ENCODE assay signal across 10 mouse cellular contexts in genomic region chr16:26519596-26519995, GRCm38 (mm10). TPM values are rescaled to one million over a fixed set of nuclear protein-coding genes. Genes with fewer than 3 reads are reported as not detected.
DNase-seq lines count a peak whose midpoint lies in the region; ATAC-seq and TF ChIP-seq lines count a peak whose summit lies in the region.
"Had no signal": no experiment of that assay in that cellular context is flagged by ENCODE, and none has a peak within 500 bp of the region (broad histone marks: within the 10 kb centered on the region; RNA-seq: fewer than 3 reads in every experiment).

No protein-coding gene starts in this region.

- H3K4me3 ChIP-seq in midbrain, embryonic 11.5 days (ENCODE audit: low read depth, low read length) = no peak overlapping the region
- no peak overlapping the region for H3K4me3 ChIP-seq in midbrain, embryonic 16.5 days (ENCODE audit: low read depth, low read length)

- H3K27ac ChIP-seq in midbrain, embryonic 11.5 days (ENCODE audit: low read depth, low read length) = no peak overlapping the region
- no peak overlapping the region for H3K27ac ChIP-seq in midbrain, embryonic 16.5 days (ENCODE audit: low read length)

- no peaks in the 10 kb centered on the region for H3K9me3 ChIP-seq in midbrain, embryonic 11.5 days (ENCODE audit: control insufficient read depth, low read length)
- no peaks in the 10 kb centered on the region for H3K9me3 ChIP-seq in midbrain, embryonic 16.5 days (replicated peaks; ENCODE audit: control insufficient read depth, low read length, poor library complexity, severe bottlenecking)

- peak; percentile 41; the same call in 1 of the 2 replicates for TF ChIP-seq CTCF in brain, embryonic 14.5 days (IDR thresholded peaks at IDR 0.05; ENCODE audit: borderline replicate concordance, extremely low read depth, insufficient read depth, insufficient read length)

- H3K27me3 ChIP-seq in midbrain, embryonic 11.5 days (ENCODE audit: control insufficient read depth, insufficient read depth, low read length) = no peaks in the 10 kb centered on the region
- no peaks in the 10 kb centered on the region for H3K27me3 ChIP-seq in midbrain, embryonic 16.5 days (ENCODE audit: control insufficient read depth, insufficient read depth, low read depth, low read length)

- H3K36me3 ChIP-seq in midbrain, embryonic 11.5 days (ENCODE audit: control insufficient read depth, insufficient read depth, low read length) = no peaks in the 10 kb centered on the region
- H3K36me3 ChIP-seq in midbrain, embryonic 16.5 days (ENCODE audit: control insufficient read depth, insufficient read depth, low read length) = no peaks in the 10 kb centered on the region

- 59% methylated on average over 2 of the region's 2 CpGs for WGBS in midbrain, embryonic 11.5 days
- 53% methylated on average over 2 of the region's 2 CpGs for WGBS in midbrain, embryonic 16.5 days

- no peak for TF ChIP-seq POLR2A in brain, embryonic 14.5 days (IDR thresholded peaks at IDR 0.05; ENCODE audit: borderline replicate concordance, extremely low read depth, insufficient read depth, insufficient read length, poor library complexity, severe bottlenecking)

- H3K4me1 ChIP-seq in midbrain, embryonic 11.5 days (ENCODE audit: control insufficient read depth, insufficient read depth, low read length) = no peaks in the 10 kb centered on the region
- no peaks in the 10 kb centered on the region for H3K4me1 ChIP-seq in midbrain, embryonic 16.5 days (ENCODE audit: control insufficient read depth, insufficient read depth, low read length)

- peak; percentile 5 for DNase-seq in gastrocnemius, adult 18-20 months (ENCODE audit: low spot score)
- no peak for DNase-seq in gastrocnemius, postnatal 36 days
- DNase-seq in midbrain, embryonic 11.5 days (ENCODE audit: low spot score, missing footprints) = peak; percentile 64
- no peak for DNase-seq in brain, embryonic 14.5 days (ENCODE audit: low read depth)
- peak; percentile 14 for DNase-seq in left cerebral cortex, postnatal 4 days
- no peak for DNase-seq in ovary, postnatal 36 days (ENCODE audit: low spot score)
- DNase-seq in thymus, postnatal 0 days (ENCODE audit: low spot score) = no peak

- no peak overlapping the region for H3K9ac ChIP-seq in midbrain, embryonic 11.5 days (ENCODE audit: low read length)
- H3K9ac ChIP-seq in midbrain, embryonic 16.5 days (ENCODE audit: low read depth, low read length) = no peak overlapping the region

- no peak overlapping the region for H3K4me2 ChIP-seq in midbrain, embryonic 11.5 days
- H3K4me2 ChIP-seq in midbrain, embryonic 16.5 days (ENCODE audit: low read length) = no peak overlapping the region

- intact Hi-C loops in gastrocnemius, postnatal 36 days (cut with DNase I) = no loop called here
- intact Hi-C loops in left cerebral cortex, postnatal 4 days (cut with DNase I) = no loop called here

- ATAC-seq in midbrain, embryonic 11.5 days (ENCODE audit: low FRiP score) = no peak
- no peak for ATAC-seq in midbrain, embryonic 16.5 days

RNA-seq across cellular contexts. Expression of gene Tmem207, which starts 7.0 kb away (rescaled TPM):
- not detected for total RNA-seq in gastrocnemius, adult 18-20 months (2021)
- total RNA-seq in gastrocnemius, postnatal 36 days (2021) = not detected
- 0.20 and 0.36 TPM in 2 replicates for polyA plus RNA-seq in midbrain, embryonic 11.5 days (2014; fragmentation: Nextera tagmentation; extraction: Ambion mirVana)
- polyA plus RNA-seq in midbrain, embryonic 16.5 days (2015; fragmentation: Nextera tagmentation; extraction: Ambion mirVana) = 0.16 and 0.57 TPM in 2 replicates
- 0.10 and 0.25 TPM in 2 replicates for polyA plus RNA-seq in brain, embryonic 14.5 days (2012; rRNA removed)
- not detected for total RNA-seq in left cerebral cortex, postnatal 4 days (2021)
- polyA plus RNA-seq in thymus, postnatal 0 days (2015; fragmentation: Nextera tagmentation; extraction: Ambion mirVana) = 0.06 TPM in 1 of 2 replicates, not detected in the other
- polyA plus RNA-seq: gonadal fat pad, adult 2 months; liver, embryonic 16.5 days had no signal

RNA-seq across cellular contexts. Expression of gene Cldn16, which starts 56.7 kb away (rescaled TPM):
- total RNA-seq in gastrocnemius, adult 18-20 months (2021) = not detected
- not detected for total RNA-seq in gastrocnemius, postnatal 36 days (2021)
- polyA plus RNA-seq in midbrain, embryonic 11.5 days (2014; fragmentation: Nextera tagmentation; extraction: Ambion mirVana) = not detected in 2 replicates
- not detected in 2 replicates for polyA plus RNA-seq in midbrain, embryonic 16.5 days (2015; fragmentation: Nextera tagmentation; extraction: Ambion mirVana)
- polyA plus RNA-seq in brain, embryonic 14.5 days (2012; rRNA removed) = not detected in 2 replicates
- not detected for total RNA-seq in left cerebral cortex, postnatal 4 days (2021)
- polyA plus RNA-seq in thymus, postnatal 0 days (2015; fragmentation: Nextera tagmentation; extraction: Ambion mirVana) = not detected in 2 replicates
- polyA plus RNA-seq: liver, embryonic 16.5 days had no signal

Comparison
In these comparisons a context has a peak if more than half of its experiments do, and no peak if none do; other contexts are left out.
1. DNase-seq: peak in gastrocnemius, adult 18-20 months (single experiment), midbrain, embryonic 11.5 days (single experiment) and left cerebral cortex, postnatal 4 days (single experiment); none in gastrocnemius, postnatal 36 days (0 of 2), brain, embryonic 14.5 days (single experiment), ovary, postnatal 36 days (single experiment) and thymus, postnatal 0 days (single experiment).